Mouse (Mus musculus) left cerebral cortex, adult 18-20 months (tissue): ENCODE results near the gene Nckap5. TPM values are rescaled to one million over a fixed set of nuclear protein-coding genes. Genes with fewer than 3 reads are reported as not detected.
"Not testable (repeated sequence)": the region's sequence is repeated elsewhere in the genome, so short reads cannot be mapped to it uniquely, and the experiment has no call there.

Experiments
- DNase-seq, 2 experiments: peaks; one replicate each; pipeline ENCODE4 v3.0.0; 2021 to 2022; ENCODE audit warnings: low spot score in 2 of 2, mixed read lengths in 1 of 2
- total RNA-seq, 2 experiments: library from RNA; stranded (reverse); gene quantifications; 2 replicates each; pipeline ENCODE4 v1.2.3; 2021

Nckap5 gene
- total RNA-seq, 2 experiments from 2014 or later = 2.5 to 3.6 TPM

GRCm38 (mm10) chr1:126209743-126210142 lies 620.9 kb downstream of the Nckap5 start:
- DNase-seq = no peak

GRCm38 (mm10) chr1:126209131-126209530 lies 621.5 kb downstream of the Nckap5 start:
- DNase-seq = peak in 1 of 2 experiments; percentile 5

GRCm38 (mm10) chr1:126196937-126197336 lies 633.7 kb downstream of the Nckap5 start:
- DNase-seq = no peak

GRCm38 (mm10) chr1:126190353-126190752 lies 640.2 kb downstream of the Nckap5 start:
- DNase-seq = no peak

GRCm38 (mm10) chr1:126183751-126184150 lies 646.8 kb downstream of the Nckap5 start:
- no peak for DNase-seq

GRCm38 (mm10) chr1:126168579-126168978 lies 662.0 kb downstream of the Nckap5 start:
- no peak for DNase-seq

- DNase-seq = no peak
These were observed 662.5 kb downstream of the Nckap5 start for GRCm38 (mm10) chr1:126168131-126168530.

GRCm38 (mm10) chr1:126167546-126167945 lies 663.1 kb downstream of the Nckap5 start:
- DNase-seq = no peak

GRCm38 (mm10) chr1:126159287-126159686 lies 671.3 kb downstream of the Nckap5 start:
- no peak for DNase-seq

- no peak for DNase-seq
These were observed 674.8 kb downstream of the Nckap5 start for GRCm38 (mm10) chr1:126155816-126156215.

GRCm38 (mm10) chr1:126153516-126154234 lies 676.9 kb downstream of the Nckap5 start:
- peak; percentile 55 to 67 for DNase-seq

- peak in 1 of 2 experiments; percentile 1 for DNase-seq
These were observed 678.4 kb downstream of the Nckap5 start for GRCm38 (mm10) chr1:126152217-126152616.

GRCm38 (mm10) chr1:126149966-126150365 lies 680.6 kb downstream of the Nckap5 start:
- DNase-seq = no peak

GRCm38 (mm10) chr1:126135717-126136116 lies 694.9 kb downstream of the Nckap5 start:
- DNase-seq = no peak

GRCm38 (mm10) chr1:126132316-126132715 lies 698.3 kb downstream of the Nckap5 start:
- DNase-seq = no peak

- no peak for DNase-seq
These were observed 701.5 kb downstream of the Nckap5 start for GRCm38 (mm10) chr1:126129129-126129528.

- DNase-seq = no peak
These were observed 707.5 kb downstream of the Nckap5 start for GRCm38 (mm10) chr1:126123111-126123510.

GRCm38 (mm10) chr1:126120506-126120905 lies 710.1 kb downstream of the Nckap5 start:
- no peak for DNase-seq

- no peak for DNase-seq
These were observed 714.6 kb downstream of the Nckap5 start for GRCm38 (mm10) chr1:126116034-126116433.

GRCm38 (mm10) chr1:126105673-126106256 lies 724.8 kb downstream of the Nckap5 start:
- no peak for DNase-seq

- no peak for DNase-seq
These were observed 736.3 kb downstream of the Nckap5 start for GRCm38 (mm10) chr1:126094346-126094745.

GRCm38 (mm10) chr1:126091979-126092378 lies 738.6 kb downstream of the Nckap5 start:
- DNase-seq = not testable (repeated sequence)

- DNase-seq = no peak
These were observed 743.4 kb downstream of the Nckap5 start for GRCm38 (mm10) chr1:126087181-126087580.
